Mouse (Mus musculus): ENCODE measurements around the gene Ddt.

The Ddt gene

DNA sequence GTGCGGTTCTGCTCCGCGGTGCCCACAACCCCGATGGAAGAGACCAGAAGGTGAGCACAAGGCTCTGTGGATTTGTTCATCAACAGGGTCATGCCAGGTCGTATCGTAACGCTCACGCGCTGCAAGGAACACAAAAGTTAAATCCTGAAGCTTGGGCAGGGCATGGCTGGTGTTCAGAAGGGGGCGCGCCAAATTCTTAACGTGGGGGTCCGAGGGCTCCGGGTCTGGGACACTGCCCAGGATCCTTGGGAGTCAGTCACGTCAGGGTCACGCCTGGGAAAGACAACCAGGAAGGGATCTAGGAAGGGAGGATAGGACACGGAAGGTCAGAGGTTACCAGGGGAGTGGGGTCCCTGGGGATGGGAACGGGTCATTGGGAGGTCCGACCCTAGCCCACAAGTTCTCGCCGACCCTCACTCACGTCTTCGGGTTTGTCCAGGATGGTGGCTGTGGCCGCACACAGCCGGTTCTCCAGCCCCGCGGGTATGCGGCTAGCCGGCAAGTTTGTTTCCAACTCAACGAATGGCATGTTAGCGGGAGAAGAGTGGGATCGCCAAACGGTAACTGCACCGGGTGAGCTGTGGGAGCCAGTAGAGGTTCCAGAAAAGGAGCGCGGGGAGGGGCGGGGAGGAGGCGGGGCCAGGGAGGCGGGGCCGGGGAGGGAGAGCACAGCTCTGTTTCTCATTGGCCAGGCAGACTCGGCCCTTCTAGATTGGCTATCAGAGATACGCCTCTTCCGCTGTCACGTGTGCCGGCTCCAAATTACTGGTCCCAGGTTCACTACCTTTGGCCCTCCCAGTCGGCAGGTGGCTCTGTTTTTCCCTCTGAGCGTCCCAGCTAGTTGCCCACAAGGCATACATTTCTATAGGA is at the start of gene Ddt:
Gene Ddt (minus strand): TSS at position 620 of the 870 bp plus-strand sequence.
- DNase-seq (ENCODE audit: low read depth, low spot score): peak; percentile 90

DNA sequence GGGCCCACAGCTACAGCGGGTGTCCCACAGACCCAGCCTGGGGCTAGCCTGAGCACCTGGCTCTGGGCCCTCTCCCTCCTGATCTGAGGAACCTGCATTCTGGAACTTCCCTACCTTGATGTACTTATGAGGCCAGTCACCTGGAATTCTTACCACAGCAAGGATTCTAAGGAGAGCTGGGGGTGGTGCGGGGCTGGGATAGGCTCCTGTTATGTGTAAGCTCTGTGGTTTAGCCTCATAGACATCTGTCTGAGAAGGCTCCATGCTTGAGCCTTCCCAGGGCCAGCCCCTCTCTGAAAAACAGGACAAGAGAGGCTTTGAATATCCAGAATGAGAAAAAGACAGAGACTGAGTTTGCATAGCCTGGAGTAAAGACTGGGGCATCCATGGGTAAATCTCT is 49.2 kb upstream of the Ddt start, which contains the start of gene Gstt4:
Gene Gstt4 (minus strand): TSS at position 101 of the 400 bp plus-strand sequence.
- no peak for DNase-seq (ENCODE audit: low read depth, low spot score)

DNA sequence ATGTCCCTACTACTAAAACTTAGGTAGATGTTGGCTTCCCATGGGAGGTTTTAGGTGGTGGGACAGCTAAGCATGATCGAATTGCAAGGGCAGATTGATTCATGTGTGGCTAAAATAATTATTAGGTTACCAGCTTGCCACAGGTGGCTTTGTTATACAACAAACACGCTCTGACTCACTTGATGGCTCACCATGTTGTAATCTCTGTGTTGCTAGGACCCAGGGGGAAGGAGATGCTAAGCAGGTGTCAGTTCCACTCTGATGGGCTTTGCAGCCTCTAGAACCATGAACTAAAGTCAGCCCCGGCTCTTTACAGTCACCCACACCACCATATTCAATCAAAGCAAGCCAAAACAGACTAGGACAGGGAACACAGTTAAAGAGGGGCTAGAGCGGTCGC is 46.7 kb upstream of the Ddt start:
- DNase-seq (ENCODE audit: low read depth, low spot score): no peak

DNA sequence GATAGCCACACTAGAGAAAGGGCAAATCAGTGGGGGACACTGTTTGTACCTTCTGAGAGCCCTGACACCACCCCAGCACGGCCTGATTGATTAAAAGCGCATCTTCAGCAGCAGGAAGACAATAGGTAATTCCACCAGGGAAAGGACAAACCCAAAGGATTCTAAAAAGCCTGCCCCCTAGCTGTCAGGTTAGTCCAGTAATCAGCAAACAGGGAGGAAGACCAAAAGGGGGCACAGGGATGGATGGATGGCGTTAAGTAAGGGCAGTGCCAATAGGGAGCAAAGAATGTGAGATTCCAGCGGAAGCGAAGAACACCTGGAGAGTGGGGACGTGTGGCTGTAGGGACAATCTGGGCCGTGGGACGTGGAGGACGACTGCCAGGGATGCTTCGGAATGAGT is 45.4 kb upstream of the Ddt start:
- DNase-seq (ENCODE audit: low read depth, low spot score): no peak

DNA sequence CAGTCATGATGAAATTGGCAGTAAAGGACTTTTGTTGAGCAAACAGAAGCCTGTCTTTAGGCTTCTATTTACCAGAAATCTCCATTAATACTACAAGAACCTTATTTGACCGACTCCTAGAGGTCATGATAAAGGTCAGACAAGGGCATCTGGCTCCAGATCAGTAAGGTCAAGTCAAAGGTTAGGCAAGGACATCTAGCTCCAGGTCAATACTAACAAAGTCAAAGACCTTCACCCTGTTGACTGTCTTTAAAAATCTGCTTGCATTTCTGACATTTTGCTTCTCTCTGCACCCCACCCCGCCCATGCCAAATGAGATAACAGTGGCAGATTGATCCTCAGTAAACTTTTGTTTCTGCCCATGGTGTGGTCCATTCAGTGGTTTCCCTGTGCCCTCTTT is 31.0 kb upstream of the Ddt start:
- no peak for DNase-seq (ENCODE audit: low read depth, low spot score)

DNA sequence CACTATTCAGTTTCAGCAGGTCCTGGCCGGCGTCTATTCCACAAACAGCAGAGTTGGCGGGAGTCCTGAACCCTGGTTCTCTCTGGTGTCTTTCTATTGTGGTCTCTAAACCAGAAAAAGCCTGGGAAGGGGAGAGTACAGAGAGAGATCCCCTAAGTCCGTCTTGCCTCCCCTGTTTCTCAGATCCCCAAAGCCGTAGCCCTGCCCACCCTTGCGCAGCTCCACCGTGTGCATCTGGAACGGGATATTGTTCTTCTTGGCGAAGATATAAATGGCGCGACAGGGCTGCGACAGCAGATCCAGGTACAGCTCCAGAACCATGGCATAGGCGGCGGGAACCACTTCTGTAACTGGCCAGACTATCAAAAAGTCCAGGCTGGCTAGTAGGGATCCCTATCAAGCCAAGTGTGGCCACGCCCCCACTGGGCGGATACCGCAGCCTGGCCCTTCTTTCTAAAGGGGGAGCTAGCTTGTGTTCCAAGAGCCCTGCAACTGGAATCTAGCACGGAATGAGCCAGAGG is 25.0 kb upstream of the Ddt start, which contains the start of gene Gstt1:
Gene Gstt1 (minus strand): TSS at position 409 of the 521 bp plus-strand sequence.
- DNase-seq (ENCODE audit: low read depth, low spot score): no peak

DNA sequence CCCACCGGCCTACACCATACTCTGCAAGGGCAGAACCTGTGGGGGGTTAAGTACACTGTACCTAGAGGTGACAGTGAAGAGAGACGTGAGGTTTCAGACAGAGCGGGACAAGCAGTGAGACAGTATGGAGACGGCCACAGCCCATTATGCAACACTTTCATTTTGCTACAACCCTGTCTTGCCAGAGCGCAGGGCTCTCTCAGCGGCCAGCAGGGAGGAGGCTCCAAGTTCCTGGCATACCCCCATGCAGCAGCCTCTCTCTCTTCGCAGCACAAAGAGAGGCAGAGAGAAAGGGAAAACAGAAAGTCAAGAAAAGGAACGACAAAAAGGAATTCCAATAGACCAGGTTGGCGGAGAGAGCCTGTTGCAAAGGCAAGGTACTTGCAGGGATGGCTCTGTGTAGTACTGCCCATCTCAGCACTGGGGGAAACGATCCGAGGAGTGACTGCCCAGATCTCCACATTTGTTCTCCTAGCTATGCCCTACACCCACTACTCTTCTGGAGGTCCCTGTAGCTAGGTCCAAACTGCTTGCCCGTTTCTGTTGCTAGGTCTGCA is 24.5 kb upstream of the Ddt start:
- no peak for DNase-seq (ENCODE audit: low read depth, low spot score)

DNA sequence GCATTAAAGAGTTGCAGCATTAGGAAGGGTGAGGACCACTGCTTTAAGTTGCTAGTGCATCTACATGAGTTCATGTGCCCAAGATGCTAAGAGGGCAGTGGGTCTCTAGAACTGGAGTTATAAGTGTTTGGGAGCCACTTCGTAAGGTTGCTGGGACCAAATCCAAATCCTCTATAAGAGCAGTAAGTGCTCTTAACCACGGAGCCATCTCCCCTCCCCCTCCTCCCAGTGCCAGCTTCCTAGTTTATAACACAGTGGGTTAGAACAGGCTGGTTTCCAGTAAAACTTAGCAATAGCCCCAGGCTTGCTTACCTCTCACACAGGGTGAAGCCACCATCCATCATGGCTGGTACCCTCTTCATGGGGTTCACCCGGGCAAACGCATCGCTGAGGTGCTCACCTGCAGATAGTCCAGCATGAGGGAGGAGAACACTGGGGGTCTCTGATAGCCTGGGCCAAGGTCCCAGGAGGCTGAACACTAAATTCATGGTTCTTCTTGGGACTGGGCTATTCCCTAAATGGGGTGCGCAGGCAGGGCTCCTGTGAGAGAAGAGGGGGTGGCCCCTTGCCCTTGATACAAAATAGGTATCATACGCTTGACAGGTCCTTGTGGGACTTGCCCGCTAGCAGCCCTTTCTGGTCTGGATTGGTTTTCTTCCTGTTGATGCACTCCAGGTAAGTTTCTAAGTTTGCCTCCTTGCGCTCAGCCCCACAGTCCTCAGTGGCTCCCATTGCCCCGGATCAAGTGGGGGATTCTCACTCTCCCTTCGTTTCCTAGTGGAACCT is 23.7 kb upstream of the Ddt start:
- DNase-seq (ENCODE audit: low read depth, low spot score): no peak

DNA sequence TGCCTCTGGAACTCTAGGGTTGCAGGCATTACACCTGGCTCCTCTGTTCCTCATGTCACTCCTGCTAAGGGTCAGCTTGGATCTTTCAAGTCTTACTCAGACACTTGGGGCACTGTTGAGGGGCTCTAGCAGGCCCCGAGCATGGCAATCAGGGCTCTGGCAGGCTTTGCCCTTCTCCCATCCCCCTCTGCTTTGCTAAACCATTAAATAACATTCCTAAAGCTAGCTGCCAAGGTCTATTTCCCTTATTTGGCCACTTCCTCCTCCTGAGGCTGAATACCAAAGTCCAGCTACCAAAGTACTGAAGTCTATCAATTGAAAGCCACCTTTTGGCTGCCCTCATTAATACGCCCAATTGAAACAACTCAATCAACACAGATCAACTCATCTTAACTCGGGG is 21.7 kb upstream of the Ddt start:
- DNase-seq (ENCODE audit: low read depth, low spot score): no peak

DNA sequence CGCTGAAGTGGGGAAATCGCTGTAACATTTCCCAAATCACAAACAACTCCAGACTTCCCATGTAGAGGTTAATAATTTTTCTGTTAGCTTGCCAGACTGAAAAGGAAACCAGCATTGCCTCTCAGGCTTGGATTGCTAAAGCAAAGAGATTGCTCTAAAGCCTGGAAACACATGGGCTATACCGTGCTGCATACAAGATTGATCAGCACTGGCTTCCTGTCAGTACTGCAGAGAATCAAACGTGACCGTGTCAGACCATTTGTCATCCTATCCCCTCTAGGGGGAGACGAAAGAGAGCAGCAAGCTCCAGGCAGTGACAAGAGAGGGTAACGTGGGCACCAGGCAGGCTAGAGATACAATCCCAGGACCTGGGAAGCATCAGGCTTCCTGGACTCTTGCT is 17.6 kb upstream of the Ddt start:
- DNase-seq (ENCODE audit: low read depth, low spot score): no peak

DNA sequence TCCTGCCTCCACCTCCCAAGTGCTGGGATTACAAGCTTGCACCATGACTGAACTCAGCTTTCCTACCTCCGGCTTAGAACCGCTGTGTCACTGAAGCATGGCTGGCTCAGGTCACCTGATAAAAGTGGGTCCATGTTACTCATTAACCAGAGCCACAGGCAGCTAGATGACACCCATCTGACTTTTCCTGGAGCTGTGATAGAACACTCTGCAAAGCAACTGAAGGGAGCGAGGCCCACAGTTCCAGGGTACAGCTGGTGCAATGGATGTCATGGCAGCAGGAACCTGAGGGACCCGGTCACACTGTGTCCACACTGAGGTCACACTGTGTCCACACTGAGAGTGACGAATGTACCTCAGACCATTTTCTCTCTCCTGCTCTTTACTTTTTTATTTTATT is 16.6 kb upstream of the Ddt start:
- no peak for DNase-seq (ENCODE audit: low read depth, low spot score)

DNA sequence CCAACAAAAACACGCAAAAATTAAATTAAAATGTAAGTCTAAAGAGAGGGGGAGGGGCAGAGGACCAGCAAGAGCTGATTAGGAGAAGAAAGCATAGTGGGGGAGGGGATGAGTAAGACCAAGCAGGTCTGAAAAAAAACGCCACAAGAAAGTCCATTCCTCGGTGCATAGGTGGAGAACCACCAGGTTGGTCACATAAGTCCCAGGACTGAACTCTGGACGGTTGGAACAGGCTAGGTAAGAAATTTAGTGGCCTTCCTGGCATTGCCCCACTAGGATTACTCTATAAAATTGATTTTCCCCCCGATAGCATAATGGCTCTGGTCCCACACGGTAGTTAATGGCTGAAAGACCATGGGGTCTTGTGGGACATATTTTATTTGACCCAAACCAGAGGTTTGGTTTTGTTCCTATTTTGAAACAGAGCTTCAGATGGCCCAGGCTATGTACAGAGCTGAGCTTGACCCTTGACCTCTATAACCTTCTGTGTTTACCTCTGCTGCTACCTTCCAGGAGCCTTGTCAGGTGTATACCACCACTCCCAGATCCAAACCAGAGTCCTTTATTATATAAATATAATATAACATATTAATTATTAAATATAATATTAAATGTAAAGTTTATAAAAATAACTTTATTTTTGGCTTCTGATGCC is 16.0 kb upstream of the Ddt start:
- DNase-seq (ENCODE audit: low read depth, low spot score): no peak

DNA sequence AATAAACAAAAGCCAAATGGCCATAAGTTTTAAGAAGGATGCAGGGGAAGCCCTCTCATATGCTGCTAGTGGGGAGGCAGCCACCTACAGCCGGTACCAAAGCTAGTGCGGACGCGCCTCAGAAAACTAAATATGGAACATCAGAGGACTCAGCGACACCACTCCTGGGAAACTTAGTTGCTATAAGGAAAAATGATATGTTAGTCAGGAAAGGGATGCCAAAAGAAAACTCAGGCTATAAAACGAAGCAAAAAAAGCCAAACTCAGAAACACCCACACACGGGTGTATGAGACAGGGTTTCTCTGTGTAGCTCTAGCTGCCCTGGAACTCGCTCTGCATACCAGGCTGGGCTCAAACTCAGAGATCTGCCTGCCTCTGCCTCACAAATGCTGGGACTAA is 15.1 kb upstream of the Ddt start:
- DNase-seq (ENCODE audit: low read depth, low spot score): no peak

DNA sequence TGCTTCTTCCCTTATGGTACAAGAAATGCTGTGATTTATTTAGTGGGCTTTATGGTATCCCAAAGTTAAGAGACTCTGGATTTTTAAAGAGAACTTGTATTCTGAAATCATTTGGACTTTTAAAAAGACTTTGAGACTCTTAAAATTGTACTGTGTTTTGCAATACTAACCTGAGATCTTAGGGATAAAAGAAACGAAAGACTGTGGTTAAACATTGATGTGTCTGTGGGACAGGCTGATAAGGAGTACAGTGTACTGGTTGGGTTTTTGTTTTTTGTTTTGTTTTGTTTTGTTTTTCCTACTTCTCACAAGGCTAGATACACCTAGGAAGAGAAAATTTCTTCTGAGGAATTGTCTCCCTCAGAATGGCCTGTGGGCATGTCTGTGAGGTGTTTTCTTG is 12.2 kb upstream of the Ddt start:
- no peak for DNase-seq (ENCODE audit: low read depth, low spot score)

DNA sequence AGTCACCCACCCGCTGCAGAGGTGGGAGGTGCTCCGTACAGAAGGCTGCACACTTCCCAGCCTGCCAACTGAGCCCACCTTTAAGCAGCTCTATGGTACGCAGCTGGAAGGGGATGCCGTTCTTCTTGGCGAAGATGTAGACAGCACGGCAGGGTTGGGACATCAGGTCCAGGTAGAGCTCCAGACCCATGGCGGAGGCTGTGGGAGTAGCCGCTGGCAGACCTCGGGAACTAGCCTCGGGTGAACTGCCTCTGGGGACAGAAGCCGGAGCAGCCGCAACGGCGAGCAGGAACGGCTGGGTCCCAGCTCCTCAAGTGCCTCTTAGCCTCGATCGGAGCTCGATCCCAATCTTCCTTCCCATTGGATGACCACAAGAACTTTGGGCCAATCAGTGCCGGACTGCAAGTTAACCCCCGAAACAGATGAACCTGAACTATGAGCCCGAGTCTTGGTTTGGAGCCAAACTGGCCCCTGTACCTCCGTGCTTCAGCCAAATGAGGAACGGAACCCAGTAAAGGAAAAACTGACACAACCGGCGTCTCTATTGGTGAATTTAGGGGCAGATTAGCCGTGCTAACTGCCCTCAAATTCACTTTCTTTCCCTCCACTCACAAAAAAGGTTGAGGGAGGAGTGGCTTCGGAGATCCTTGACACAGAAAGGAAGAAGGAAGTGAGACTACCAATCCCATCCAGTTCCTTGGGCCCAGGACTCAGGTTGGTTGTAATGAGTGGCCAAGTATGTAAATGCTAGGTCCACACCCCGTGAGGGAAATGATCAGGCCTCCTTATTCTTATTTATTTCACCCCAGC is 7.8 kb upstream of the Ddt start, which contains the start of the genes Gm20441 and Gstt3:
Gene Gm20441 (minus strand): TSS at position 186 of the 810 bp plus-strand sequence.
Gene Gstt3 (minus strand): TSS at position 646 of the 810 bp plus-strand sequence.
- peak; percentile 78 for DNase-seq (ENCODE audit: low read depth, low spot score)

DNA sequence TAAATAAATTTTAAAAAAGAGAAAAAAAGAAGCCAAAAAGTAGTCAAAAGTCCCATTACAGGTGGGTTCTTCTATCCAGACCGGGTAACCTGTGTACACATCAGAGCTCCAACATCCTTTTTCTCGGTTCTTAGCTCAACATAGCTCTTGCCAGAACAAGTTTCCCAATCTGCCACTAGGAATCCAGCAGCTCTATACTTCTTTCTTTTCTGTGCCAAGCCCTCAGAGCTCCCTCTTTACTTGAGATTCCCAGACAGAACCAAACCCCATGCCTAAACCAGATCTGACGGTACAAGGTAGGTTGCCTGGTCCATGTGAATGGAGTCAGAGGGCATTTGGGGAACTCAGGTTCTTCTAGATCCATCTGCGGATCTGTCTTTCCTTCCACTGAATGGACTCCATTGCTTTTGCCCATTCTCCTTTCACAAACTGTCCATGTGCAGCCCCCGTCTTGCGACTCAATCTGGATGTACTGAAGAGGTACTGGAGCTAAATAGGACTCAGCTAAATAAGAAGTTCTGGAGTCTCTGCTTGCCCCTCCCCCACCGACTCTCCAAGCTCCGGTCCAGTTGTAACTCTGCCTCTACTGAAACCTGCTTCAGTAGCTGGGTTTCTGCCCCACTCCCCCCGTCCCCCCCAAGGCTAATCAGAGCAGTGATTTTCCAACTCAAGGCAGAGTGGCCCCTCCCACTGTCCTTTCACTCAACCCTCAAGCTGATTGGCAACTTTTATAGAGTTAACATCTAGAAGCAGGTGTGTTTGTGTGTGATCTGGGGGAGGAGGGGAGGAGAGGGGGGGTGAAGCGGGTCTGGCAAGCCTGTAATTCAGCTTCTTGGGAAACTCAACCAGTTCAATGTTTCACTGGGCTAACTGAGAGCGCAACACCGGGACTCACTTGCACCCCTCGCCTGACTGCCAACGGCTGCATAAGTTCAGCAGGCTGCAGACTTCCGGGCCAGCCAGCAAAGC is 6.3 kb upstream of the Ddt start:
- DNase-seq (ENCODE audit: low read depth, low spot score): no peak

DNA sequence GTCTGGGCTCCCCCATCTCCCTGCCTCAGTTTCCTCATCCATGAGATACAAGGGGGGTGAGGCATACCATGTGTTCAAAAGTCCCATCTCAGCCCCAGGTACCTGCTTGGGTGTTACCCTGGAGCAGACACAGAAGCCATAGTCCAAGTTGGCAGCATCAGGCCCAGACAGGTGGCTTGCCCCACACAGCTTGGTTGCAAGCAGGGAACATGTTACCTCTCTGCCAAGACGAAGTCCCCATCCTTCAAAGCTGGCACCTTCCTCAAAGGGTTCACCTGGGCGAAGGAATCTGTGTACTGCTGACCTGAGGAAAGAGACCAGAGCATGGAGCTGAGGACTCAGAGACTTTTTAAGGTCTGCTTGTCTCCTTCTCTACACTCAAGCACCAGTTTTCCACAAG is 4.7 kb upstream of the Ddt start:
- DNase-seq (ENCODE audit: low read depth, low spot score): no peak

DNA sequence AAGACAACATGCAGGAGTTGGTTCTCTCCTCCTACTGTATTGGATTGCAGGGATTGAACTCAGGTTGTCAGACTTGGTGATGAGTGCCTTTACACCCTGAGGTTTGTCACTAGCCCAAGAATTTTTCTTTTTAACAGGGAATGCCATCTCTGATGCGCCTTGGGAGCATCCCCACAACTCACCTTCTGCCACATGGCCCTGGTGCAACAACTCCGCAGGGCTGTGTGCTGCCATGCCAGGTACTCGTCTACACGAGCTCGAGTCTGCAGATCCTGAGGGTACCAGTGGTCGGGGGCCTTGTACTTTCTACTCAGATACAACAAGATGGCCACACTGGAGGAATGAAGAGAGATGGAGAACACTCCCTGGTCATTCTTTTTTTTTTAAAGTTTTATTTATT is 3.3 kb upstream of the Ddt start:
- no peak for DNase-seq (ENCODE audit: low read depth, low spot score)

DNA sequence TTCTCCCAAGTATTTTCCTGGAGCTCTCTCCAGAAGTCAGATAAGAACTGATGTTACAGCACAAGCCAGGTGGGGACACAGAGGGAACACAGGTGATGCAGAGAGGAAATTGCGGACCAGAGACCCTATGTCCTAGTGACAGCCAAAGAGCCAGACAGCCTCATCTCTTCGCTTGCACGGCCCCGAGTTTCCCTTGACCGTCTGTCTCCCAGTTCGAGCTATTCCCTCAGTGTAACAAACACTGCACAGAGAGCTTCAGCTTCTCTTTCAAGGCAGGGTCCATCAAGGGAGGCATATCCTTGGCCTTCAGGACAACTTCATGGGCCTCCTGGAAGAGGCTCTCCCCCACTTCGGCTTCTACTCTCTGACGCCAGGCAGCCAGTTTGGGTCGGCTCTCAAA is 1.4 kb upstream of the Ddt start:
- no peak for DNase-seq (ENCODE audit: low read depth, low spot score)
